Comparison of ENCODE assay signal across 10 mouse cellular contexts in genomic region chr3:66292356-66292946, GRCm38 (mm10). TPM values are rescaled to one million over a fixed set of nuclear protein-coding genes. Genes with fewer than 3 reads are reported as not detected.
DNase-seq lines count a peak whose midpoint lies in the region; ATAC-seq and TF ChIP-seq lines count a peak whose summit lies in the region.
"Had no signal": no experiment of that assay in that cellular context is flagged by ENCODE, and none has a peak within 500 bp of the region (broad histone marks: within the 10 kb centered on the region; RNA-seq: fewer than 3 reads in every experiment).

No protein-coding gene starts in this region.

- peaks cover 10% of the 10 kb centered on the region; the same call in 1 of the 2 replicates for H3K4me1 ChIP-seq in kidney, embryonic 14.5 days (ENCODE audit: control insufficient read depth, insufficient read depth, low read length)
- 0 out of 2 replicates have a peak, but pooled peaks cover 3% of the 10 kb centered on the region for H3K4me1 ChIP-seq in lung, postnatal 0 days (ENCODE audit: insufficient read depth, low read depth, low read length)
- H3K4me1 ChIP-seq in stomach, embryonic 14.5 days (ENCODE audit: control insufficient read depth, insufficient read depth, low read length), result peaks cover 4% of the 10 kb centered on the region; the same call in 1 of the 2 replicates

- peak overlapping the region; percentile 27 for H3K4me3 ChIP-seq in kidney, embryonic 14.5 days (ENCODE audit: low read length)
- H3K4me3 ChIP-seq in lung, postnatal 0 days (ENCODE audit: low read depth, low read length), result peak overlapping the region; percentile 28; the same call in 1 of the 2 replicates
- peak overlapping the region; percentile 29 for H3K4me3 ChIP-seq in stomach, embryonic 14.5 days (ENCODE audit: low read depth, low read length)
- H3K4me3 ChIP-seq: heart, adult 2 months had no signal

- WGBS in kidney, embryonic 14.5 days, result 4% methylated on average over 20 of the region's 20 CpGs
- WGBS in lung, postnatal 0 days, result 7% methylated on average over 20 of the region's 20 CpGs
- 3% methylated on average over 20 of the region's 20 CpGs for WGBS in stomach, embryonic 14.5 days

- no peaks in the 10 kb centered on the region for H3K27me3 ChIP-seq in kidney, embryonic 14.5 days (ENCODE audit: control insufficient read depth, insufficient read depth, low read length)
- H3K27me3 ChIP-seq in lung, postnatal 0 days (replicated peaks; ENCODE audit: insufficient read depth, low read length), result no peaks in the 10 kb centered on the region
- no peaks in the 10 kb centered on the region for H3K27me3 ChIP-seq in stomach, embryonic 14.5 days (ENCODE audit: control insufficient read depth, insufficient read depth, low read length)

- H3K9me3 ChIP-seq in kidney, embryonic 14.5 days (ENCODE audit: control insufficient read depth, low read length), result no peaks in the 10 kb centered on the region
- H3K9me3 ChIP-seq in lung, postnatal 0 days (ENCODE audit: low read length), result no peaks in the 10 kb centered on the region
- no peaks in the 10 kb centered on the region for H3K9me3 ChIP-seq in stomach, embryonic 14.5 days (ENCODE audit: control insufficient read depth, low read depth, low read length)

- peak overlapping the region; percentile 60 for H3K27ac ChIP-seq in kidney, embryonic 14.5 days (ENCODE audit: low read depth, low read length)
- H3K27ac ChIP-seq in lung, postnatal 0 days (ENCODE audit: low read length), result peak overlapping the region; percentile 90
- H3K27ac ChIP-seq in stomach, embryonic 14.5 days (ENCODE audit: low read length), result no peak overlapping the region
- H3K27ac ChIP-seq: heart, adult 2 months had no signal

- no peak for TF ChIP-seq EP300 in lung, postnatal 0 days (IDR thresholded peaks at IDR 0.05)

- peak overlapping the region; percentile 50 for H3K4me2 ChIP-seq in kidney, embryonic 14.5 days (replicated peaks; ENCODE audit: low read depth, low read length)
- H3K4me2 ChIP-seq in lung, postnatal 0 days (replicated peaks; ENCODE audit: low read depth, low read length), result peak overlapping the region; percentile 61
- H3K4me2 ChIP-seq in stomach, embryonic 14.5 days (replicated peaks; ENCODE audit: low read depth, low read length), result peak overlapping the region; percentile 63

- DNase-seq in adrenal gland, postnatal 14 days, result peak; percentile 14
- DNase-seq in adrenal gland, postnatal 4 days (ENCODE audit: low spot score in 2 of 2), result no peak
- peak; percentile 34 for DNase-seq in WW6 (ENCODE audit: low read depth, low spot score)
- peak; percentile 6 to 11 for DNase-seq in gastrocnemius, postnatal 36 days
- DNase-seq in lung, postnatal 0 days (ENCODE audit: low spot score), result peak; percentile 71
- no peak for DNase-seq in c-Kit-positive CD71-positive TER-119-positive erythroid progenitor cells, embryonic 14.5 days (ENCODE audit: low spot score)

- intact Hi-C loops in gastrocnemius, postnatal 36 days (cut with DNase I), result no loop called here

- no peak for TF ChIP-seq CTCF in lung, postnatal 0 days (IDR thresholded peaks at IDR 0.05)

- ATAC-seq in kidney, embryonic 14.5 days (ENCODE audit: low FRiP score, low TSS enrichment), result peak; percentile 92
- peak; percentile 90 for ATAC-seq in lung, postnatal 0 days
- ATAC-seq in stomach, embryonic 14.5 days (ENCODE audit: insufficient number of reproducible peaks, insufficient read depth, low FRiP score, low read depth), result peak; percentile 89

- no peaks in the 10 kb centered on the region for H3K36me3 ChIP-seq in kidney, embryonic 14.5 days (ENCODE audit: control insufficient read depth, insufficient read depth, low read length)
- no peaks in the 10 kb centered on the region for H3K36me3 ChIP-seq in lung, postnatal 0 days (ENCODE audit: insufficient read depth, low read length)
- no peaks in the 10 kb centered on the region for H3K36me3 ChIP-seq in stomach, embryonic 14.5 days (ENCODE audit: control insufficient read depth, insufficient read depth, low read length)

- H3K9ac ChIP-seq in kidney, embryonic 14.5 days (ENCODE audit: low read depth, low read length), result peak overlapping the region; percentile 44
- H3K9ac ChIP-seq in lung, postnatal 0 days (replicated peaks; ENCODE audit: low read depth), result 0 out of 2 replicates have a peak overlapping the region, but pooled peaks have one; percentile 26
- 0 out of 2 replicates have a peak overlapping the region, but pooled peaks have one; percentile 14 for H3K9ac ChIP-seq in stomach, embryonic 14.5 days (replicated peaks; ENCODE audit: low read depth, low read length)

RNA-seq across cellular contexts. Expression of gene Veph1, which starts 4.2 kb away (rescaled TPM):
- not detected in 2 replicates for total RNA-seq in adrenal gland, postnatal 14 days (2021)
- 1 to 10 TPM in 1 of 2 experiments, under 1 TPM in 1; 0.20 to 5.0 TPM for total RNA-seq in adrenal gland, postnatal 4 days (2021)
- not detected for total RNA-seq in gastrocnemius, postnatal 36 days (2021)
- 7.3 and 14.8 TPM in 2 replicates for polyA plus RNA-seq in kidney, embryonic 14.5 days (2014; fragmentation: Nextera tagmentation; extraction: Ambion mirVana)
- polyA plus RNA-seq in lung, postnatal 0 days (2015; fragmentation: Nextera tagmentation; extraction: Ambion mirVana), result 3.0 and 5.1 TPM in 2 replicates
- 0.17 and 0.22 TPM in 2 replicates for polyA plus RNA-seq in stomach, embryonic 14.5 days (2014; fragmentation: Nextera tagmentation; extraction: Ambion mirVana)
- total RNA-seq: heart, adult 2 months had no signal
- polyA plus RNA-seq: C2C12 had no signal

Comparison
In these comparisons a context has a peak if more than half of its experiments do, and no peak if none do; other contexts are left out.
1. DNase-seq: peak in adrenal gland, postnatal 14 days (single experiment), WW6 (single experiment), gastrocnemius, postnatal 36 days (2 of 2) and lung, postnatal 0 days (single experiment); none in adrenal gland, postnatal 4 days (0 of 2) and c-Kit-positive CD71-positive TER-119-positive erythroid progenitor cells, embryonic 14.5 days (single experiment).
2. Peak in every context shown above with its lines, with median percentiles within 50 percentile points of each other: ATAC-seq, H3K4me2 ChIP-seq, H3K4me3 ChIP-seq and H3K9ac ChIP-seq.